ENCODE assay signal across 1 mouse cellular context in genomic region chr7:24346444-24346843, GRCm38 (mm10).
TF ChIP-seq lines count a peak whose summit lies in the region.

No protein-coding gene starts in this region.

TF ChIP-seq in MEL, 35 proteins besides CTCF, POLR2A, EP300 and RAD21:
- TF ChIP-seq TCF12 (IDR thresholded peaks at IDR 0.05; ENCODE audit: low read depth, low read length) = no peak
- TF ChIP-seq SMC3 (IDR thresholded peaks at IDR 0.05; ENCODE audit: low read depth, low read length) = no peak
- TF ChIP-seq MXI1 (IDR thresholded peaks at IDR 0.05; ENCODE audit: low read depth, low read length) = no peak
- TF ChIP-seq ZNF384 (IDR thresholded peaks at IDR 0.05; ENCODE audit: low read depth, low read length) = no peak
- TF ChIP-seq MAFK (IDR thresholded peaks at IDR 0.05; ENCODE audit: borderline replicate concordance, low read depth, low read length) = no peak
- no peak for TF ChIP-seq ELF1 (IDR thresholded peaks at IDR 0.05; ENCODE audit: low read depth, low read length)
- TF ChIP-seq HCFC1 (IDR thresholded peaks at IDR 0.05; ENCODE audit: low read depth, low read length) = no peak
- no peak for TF ChIP-seq RCOR1 (IDR thresholded peaks at IDR 0.05; ENCODE audit: low read depth, low read length)
- no peak for TF ChIP-seq POLR2AphosphoS2 (IDR thresholded peaks at IDR 0.05; ENCODE audit: low read length)
- TF ChIP-seq ZKSCAN1 (IDR thresholded peaks at IDR 0.05; ENCODE audit: low read depth, low read length) = no peak
- no peak for TF ChIP-seq BHLHE40 (IDR thresholded peaks at IDR 0.05; ENCODE audit: borderline replicate concordance, low read depth, low read length)
- no peak for TF ChIP-seq GABPA (IDR thresholded peaks at IDR 0.05; ENCODE audit: low read depth, low read length)
- no peak for TF ChIP-seq ZMIZ1 (IDR thresholded peaks at IDR 0.05; ENCODE audit: low read depth, low read length)
- no peak for TF ChIP-seq JUND (IDR thresholded peaks at IDR 0.05; ENCODE audit: low read depth, low read length)
- no peak for TF ChIP-seq UBTF (IDR thresholded peaks at IDR 0.05; ENCODE audit: borderline replicate concordance, insufficient read depth, low read depth, low read length)
- no peak for TF ChIP-seq KAT2A (conservative IDR thresholded peaks at IDR 0.05; ENCODE audit: low read depth, low read length)
- no peak for TF ChIP-seq TBP (IDR thresholded peaks at IDR 0.05; ENCODE audit: low read depth, low read length)
- TF ChIP-seq ZC3H11A (IDR thresholded peaks at IDR 0.05; ENCODE audit: low read depth, low read length) = no peak
- no peak for TF ChIP-seq SIN3A (IDR thresholded peaks at IDR 0.05; ENCODE audit: low read length)
TF ChIP-seq in MEL: peak in this region for 0.
